Mouse (Mus musculus) kidney, postnatal 0 days (tissue): ENCODE results near the gene Gm21972. TPM values are rescaled to one million over a fixed set of nuclear protein-coding genes. Genes with fewer than 3 reads are reported as not detected.

ENCODE experiments used
- ATAC-seq: fragments of 200-750 bp; cut with Nextera tagmentation; replicated peaks from 2 replicates; pipeline ENCODE4 v1.8.0; 2017; ENCODE audit warnings: low read depth, moderate number of reproducible peaks, moderate TSS enrichment, moderate library complexity; ENCODE audit not compliant: low FRiP score
- DNase-seq: peaks from one replicate; pipeline ENCODE4 v3.0.0-alpha.2; 2016; ENCODE audit warnings: low spot score
- H3K27ac ChIP-seq: fragments of 300-500 bp; sonication (generic); 2 replicates; pipeline ENCODE4 v1.5.1; 2014; ENCODE audit warnings: mild to moderate bottlenecking
- H3K27me3 ChIP-seq: fragments of 300-500 bp; sonication (generic); 2 replicates; pipeline ENCODE4 v1.6.1; 2014; ENCODE audit warnings: low read length, mixed read lengths; ENCODE audit not compliant: insufficient read depth
- H3K36me3 ChIP-seq: fragments of 300-500 bp; sonication (generic); 2 replicates; pipeline ENCODE4 v1.6.1; 2014; ENCODE audit warnings: low read length, mixed read lengths; ENCODE audit not compliant: insufficient read depth
- H3K4me1 ChIP-seq: fragments of 300-500 bp; sonication (generic); replicated peaks from 2 replicates; pipeline ENCODE4 v1.6.1; 2014; ENCODE audit warnings: antibody characterized with exemption, low read length, mixed read lengths; ENCODE audit not compliant: insufficient read depth
- H3K4me2 ChIP-seq: fragments of 300-500 bp; sonication (generic); 2 replicates; pipeline ENCODE4 v1.6.1; 2014; ENCODE audit warnings: mild to moderate bottlenecking, low read length, moderate library complexity, mixed read lengths
- H3K4me3 ChIP-seq: fragments of 300-500 bp; sonication (generic); replicated peaks from 2 replicates; pipeline ENCODE4 v1.5.1; 2014; ENCODE audit warnings: low read depth, low read length
- H3K9ac ChIP-seq: fragments of 300-500 bp; sonication (generic); 2 replicates; pipeline ENCODE4 v1.6.1; 2014; ENCODE audit warnings: low read depth, low read length
- H3K9me3 ChIP-seq: fragments of 300-500 bp; sonication (generic); replicated peaks from 2 replicates; pipeline ENCODE4 v1.6.1; 2016; ENCODE audit warnings: low read length, inconsistent platforms, mixed read lengths
- CTCF ChIP-seq: IDR thresholded peaks from 2 replicates; pipeline ENCODE4 v1.5.1; 2016; ENCODE audit warnings: antibody characterized with exemption, low read depth, mild to moderate bottlenecking, moderate library complexity
- WGBS: fragments of 180-500 bp; shearing (Covaris S2); extraction: QIAGEN DNeasy Blood & Tissue Kit; methylation state at CpG from one replicate; pipeline ENCODE4 v1.1.7; 2014; 5-methylcytosine and 5-hydroxymethylcytosine counted together
- polyA plus RNA-seq: library from polyadenylated mRNA; unstranded; fragments of >200 nt; fragmentation: Nextera tagmentation; extraction: Ambion mirVana; gene quantifications from 2 replicates; pipeline ENCODE4 v1.2.1, GENCODE M21; 2015

Gene Gm21972
- polyA plus RNA-seq, 1 experiment from 2014 or later = not detected

DNA sequence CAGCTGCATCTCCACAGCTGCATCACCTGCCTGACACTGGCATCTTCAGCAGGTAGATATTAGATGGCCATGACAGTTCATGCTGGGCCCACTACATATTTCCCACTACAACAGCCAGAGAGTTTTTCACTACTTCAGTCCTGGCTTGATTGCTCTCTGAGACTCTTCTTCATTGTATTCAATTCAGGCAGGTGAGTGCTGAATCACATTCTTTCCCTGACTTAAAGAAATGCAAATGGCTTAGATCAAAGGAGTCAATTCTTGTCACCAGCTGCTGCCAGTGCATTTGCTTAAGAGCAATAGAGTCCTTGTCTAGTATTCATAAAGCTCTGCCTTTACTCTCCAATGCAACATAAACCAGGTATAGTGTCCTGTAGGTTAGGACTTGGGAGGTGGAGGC lies 67.9 kb downstream of the Gm21972 start:
- Histone ChIP-seq H3K36me3 (peaks cover 33% of the 10 kb centered on the region; the same call in 1 of the 2 replicates), H3K4me3 (no peak overlapping the region), H3K4me2 (no peak overlapping the region), H3K9ac (no peak overlapping the region), H3K27ac (no peak overlapping the region), H3K9me3 (no peaks in the 10 kb centered on the region), H3K27me3 (no peaks in the 10 kb centered on the region), H3K4me1 (no peaks in the 10 kb centered on the region)
- TF ChIP-seq CTCF = no peak
- ATAC-seq (no peak), DNase-seq (no peak)

DNA sequence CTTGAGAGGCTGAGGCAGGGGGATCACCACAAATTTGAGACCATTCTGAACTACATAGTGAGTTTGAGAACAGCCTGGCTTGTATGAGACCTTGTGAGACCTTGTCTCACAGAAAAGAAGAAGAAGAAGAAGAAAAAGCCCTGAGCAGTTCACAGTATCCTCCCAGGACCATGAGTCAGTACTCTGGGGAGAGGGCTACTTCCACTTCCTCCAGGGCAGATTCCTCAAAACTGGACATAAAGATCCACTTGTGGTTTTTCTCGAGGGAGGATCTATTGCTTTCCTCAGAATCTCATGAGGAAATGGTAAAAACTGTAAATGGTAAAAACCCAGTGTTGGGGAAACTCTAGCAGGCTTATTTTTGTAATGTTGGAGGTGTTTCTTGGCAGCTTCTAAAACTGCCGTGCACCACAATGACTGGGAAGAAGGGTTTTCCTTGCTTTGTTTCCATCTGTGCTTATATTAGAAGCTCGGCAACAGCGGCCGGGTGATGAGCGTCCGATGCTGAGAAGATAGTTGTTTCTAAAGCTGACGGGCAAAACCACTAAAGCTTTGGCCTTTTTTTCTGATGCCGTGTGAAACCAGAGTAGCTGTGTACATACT lies 69.3 kb downstream of the Gm21972 start:
- H3K4me1 ChIP-seq = no peaks in the 10 kb centered on the region
- DNase-seq (no peak), ATAC-seq (no peak)
- no peak for TF ChIP-seq CTCF
- H3K27ac ChIP-seq = no peak overlapping the region
- no peak overlapping the region for H3K4me2 ChIP-seq
- 87% methylated on average over 9 of the region's 9 CpGs for WGBS
- no peaks in the 10 kb centered on the region for H3K9me3 ChIP-seq
- no peak overlapping the region for H3K4me3 ChIP-seq
- peaks cover 30% of the 10 kb centered on the region; the same call in 1 of the 2 replicates for H3K36me3 ChIP-seq
- H3K9ac ChIP-seq = no peak overlapping the region
- no peaks in the 10 kb centered on the region for H3K27me3 ChIP-seq

DNA sequence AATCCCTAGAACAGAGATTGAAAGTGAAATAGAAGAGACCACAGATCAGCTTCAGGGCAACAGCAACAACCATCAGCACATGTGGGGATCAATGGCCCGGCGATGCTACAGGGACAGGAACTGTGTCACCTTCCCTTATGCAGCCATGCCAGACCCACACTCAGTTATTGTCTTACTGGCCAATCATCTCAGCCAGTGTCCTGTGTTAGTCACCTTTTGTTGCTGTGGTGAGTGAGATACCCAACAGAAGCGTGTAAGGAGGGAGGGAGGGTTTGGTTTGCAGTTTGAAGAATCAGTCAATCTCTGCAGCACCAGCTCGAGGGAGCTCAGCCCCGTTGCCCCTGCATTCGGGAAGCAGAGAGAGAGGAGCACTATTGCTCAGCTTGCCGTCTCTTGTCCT lies 77.2 kb downstream of the Gm21972 start:
- WGBS = 90% methylated on average over 7 of the region's 7 CpGs
- Histone ChIP-seq H3K27ac (no peak overlapping the region), H3K9ac (no peak overlapping the region), H3K4me2 (no peak overlapping the region), H3K27me3 (no peaks in the 10 kb centered on the region), H3K4me3 (no peak overlapping the region), H3K36me3 (peaks cover 26% of the 10 kb centered on the region; the same call in 1 of the 2 replicates), H3K9me3 (no peaks in the 10 kb centered on the region), H3K4me1 (no peaks in the 10 kb centered on the region)
- ATAC-seq = no peak
- no peak for DNase-seq
- no peak for TF ChIP-seq CTCF

DNA sequence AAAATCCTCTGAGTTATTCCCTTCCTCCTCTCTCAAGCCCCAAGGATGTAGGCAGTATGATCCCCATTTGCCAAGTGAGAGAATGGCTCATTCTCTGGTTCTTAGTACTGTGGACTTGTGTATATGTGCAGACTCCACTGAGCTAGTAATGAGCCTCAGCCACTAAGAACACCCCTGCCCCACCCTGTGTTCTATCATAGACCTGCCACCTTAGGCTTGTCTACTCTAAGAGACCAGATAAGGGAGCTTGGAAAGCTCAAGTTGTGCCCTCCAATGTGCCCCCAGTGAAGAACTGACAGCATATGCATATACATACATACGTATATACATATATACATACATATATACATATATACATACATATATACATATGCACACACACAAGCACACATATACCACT lies 78.1 kb downstream of the Gm21972 start:
- Histone ChIP-seq H3K9ac (no peak overlapping the region), H3K27me3 (no peaks in the 10 kb centered on the region), H3K27ac (no peak overlapping the region), H3K4me1 (no peaks in the 10 kb centered on the region), H3K4me3 (no peak overlapping the region), H3K36me3 (peaks cover 25% of the 10 kb centered on the region; the same call in 1 of the 2 replicates), H3K9me3 (no peaks in the 10 kb centered on the region), H3K4me2 (no peak overlapping the region)
- no peak for TF ChIP-seq CTCF
- ATAC-seq (no peak), DNase-seq (no peak)
- 95% methylated on average over 1 of the region's 1 CpGs for WGBS

Other genes starting within 250 kb of the Gm21972 start
- 256 TPM in 2 replicates for gene Itm2c, start 239.4 kb upstream of the Gm21972 start, polyA plus RNA-seq
- 1.3 and 2.0 TPM in 2 replicates for gene 4933407L21Rik, start 205.2 kb upstream of the Gm21972 start, polyA plus RNA-seq
- 0.03 TPM in 1 of 2 replicates, not detected in the other for gene Gpr55, start 172.6 kb upstream of the Gm21972 start, polyA plus RNA-seq
- gene Spata3, start 116.8 kb upstream of the Gm21972 start, polyA plus RNA-seq = 0.21 TPM in 1 of 2 replicates, not detected in the other
- 0.70 and 0.88 TPM in 2 replicates for gene 2810459M11Rik, start 87.8 kb upstream of the Gm21972 start, polyA plus RNA-seq
- gene Psmd1, start 69.2 kb upstream of the Gm21972 start, polyA plus RNA-seq = 123 and 145 TPM in 2 replicates
- gene Htr2b, start 21.7 kb upstream of the Gm21972 start, polyA plus RNA-seq = 3.0 and 3.3 TPM in 2 replicates
- 16.5 and 20.1 TPM in 2 replicates for gene Armc9, start 21.1 kb downstream of the Gm21972 start, polyA plus RNA-seq
- gene B3gnt7, start 169.2 kb downstream of the Gm21972 start, polyA plus RNA-seq = 10.3 and 10.8 TPM in 2 replicates
- 295 and 332 TPM in 2 replicates for gene Ncl, start 225.8 kb downstream of the Gm21972 start, polyA plus RNA-seq